Mouse (Mus musculus) MEL (cell line): ENCODE measurements around the gene Pdia2. TPM values are rescaled to one million over a fixed set of nuclear protein-coding genes. Genes with fewer than 3 reads are reported as not detected.

ENCODE experiments used
- DNase-seq: peaks from one replicate; pipeline ENCODE4 v3.0.0; 2011; ENCODE audit warnings: low read depth, low spot score
- H3K27ac ChIP-seq: 2 replicates; pipeline ENCODE4 v1.5.1; 2012; ENCODE audit warnings: low read depth, mild to moderate bottlenecking, control low read depth, low read length, moderate library complexity; ENCODE audit not compliant: control insufficient read depth
- H3K27me3 ChIP-seq, 2 experiments: fragments of 150-350 bp in 1 of 2; sonication (generic) in 1 of 2; 2 replicates each; pipeline ENCODE4 v1.6.1; 2012; ENCODE audit warnings: low read length in 2 of 2, mild to moderate bottlenecking in 2 of 2, improper control_type of control experiment in 1 of 2, moderate library complexity in 1 of 2; ENCODE audit not compliant: insufficient read depth in 2 of 2, control insufficient read depth in 1 of 2
- H3K36me3 ChIP-seq, 2 experiments: 2 replicates each; pipeline ENCODE4 v1.6.1; 2012 to 2014; ENCODE audit warnings: low read length in 2 of 2, improper control_type of control experiment in 1 of 2, inconsistent platforms in 1 of 2, mild to moderate bottlenecking in 1 of 2; ENCODE audit not compliant: insufficient read depth in 2 of 2, control insufficient read depth in 1 of 2
- H3K4me1 ChIP-seq, 2 experiments: fragments of 150-350 bp in 1 of 2; sonication (generic) in 1 of 2; 2 replicates each; pipeline ENCODE4 v1.6.1; 2012; ENCODE audit warnings: low read length in 2 of 2, improper control_type of control experiment in 1 of 2, mild to moderate bottlenecking in 1 of 2; ENCODE audit not compliant: insufficient read depth in 2 of 2, control insufficient read depth in 1 of 2
- H3K4me3 ChIP-seq, 2 experiments: fragments of 150-350 bp in 1 of 2; sonication (generic) in 1 of 2; 2 replicates each; pipeline ENCODE4 v1.5.1; 2012; ENCODE audit warnings: low read depth in 2 of 2, low read length in 2 of 2, mild to moderate bottlenecking in 2 of 2, moderate library complexity in 2 of 2, control low read depth in 1 of 2, improper control_type of control experiment in 1 of 2; ENCODE audit not compliant: control insufficient read depth in 1 of 2, insufficient read depth in 1 of 2
- H3K79me2 ChIP-seq: 2 replicates; pipeline ENCODE4 v1.6.1; 2012; ENCODE audit warnings: mild to moderate bottlenecking, low read length, moderate library complexity; ENCODE audit not compliant: control insufficient read depth, poor library complexity, insufficient read depth
- H3K9ac ChIP-seq: 2 replicates; pipeline ENCODE4 v1.6.1; 2012; ENCODE audit warnings: low read depth, mild to moderate bottlenecking, control low read depth, low read length, moderate library complexity; ENCODE audit not compliant: control insufficient read depth, poor library complexity, severe bottlenecking
- H3K9me3 ChIP-seq: fragments of 150-350 bp; sonication (generic); replicated peaks from 2 replicates; pipeline ENCODE4 v1.6.1; 2012; ENCODE audit warnings: mild to moderate bottlenecking, low read length, improper control_type of control experiment, moderate library complexity; ENCODE audit not compliant: insufficient read depth
- BHLHE40 ChIP-seq: IDR thresholded peaks from 2 replicates; pipeline ENCODE4 v1.6.1; 2012; ENCODE audit warnings: low read depth, mild to moderate bottlenecking, inconsistent platforms, low read length, improper control_type of control experiment, borderline replicate concordance
- CHD1 ChIP-seq: IDR thresholded peaks from 2 replicates; pipeline ENCODE4 v1.6.1; 2012; ENCODE audit warnings: low read depth, mild to moderate bottlenecking, inconsistent platforms, low read length, improper control_type of control experiment
- CTCF ChIP-seq, 3 experiments: IDR thresholded peaks in 2 of 3; conservative IDR thresholded peaks in 1 of 3; 2 replicates each; pipeline ENCODE4 v1.5.1; 2011 to 2012; ENCODE audit warnings: low read length in 3 of 3, low read depth in 2 of 3, mild to moderate bottlenecking in 2 of 3, improper control_type of control experiment in 1 of 3, inconsistent platforms in 1 of 3, mixed read lengths in 1 of 3, moderate library complexity in 1 of 3; ENCODE audit not compliant: control insufficient read depth in 1 of 3, insufficient read depth in 1 of 3, poor library complexity in 1 of 3, severe bottlenecking in 1 of 3
- E2F4 ChIP-seq: IDR thresholded peaks from 2 replicates; pipeline ENCODE4 v1.6.1; 2011; ENCODE audit warnings: low read depth, low read length, improper control_type of control experiment, borderline replicate concordance
- ELF1 ChIP-seq: IDR thresholded peaks from 2 replicates; pipeline ENCODE4 v1.6.1; 2014; ENCODE audit warnings: low read depth, mild to moderate bottlenecking, inconsistent platforms, low read length, improper control_type of control experiment, moderate library complexity
- EP300 ChIP-seq, 2 experiments: IDR thresholded peaks; 2 replicates each; pipeline ENCODE4 v1.6.1; 2011; ENCODE audit warnings: improper control_type of control experiment in 2 of 2, low read length in 2 of 2, low read depth in 1 of 2, mild to moderate bottlenecking in 1 of 2
- ETS1 ChIP-seq: IDR thresholded peaks from 2 replicates; pipeline ENCODE4 v1.6.1; 2012; ENCODE audit warnings: low read depth, mild to moderate bottlenecking, inconsistent platforms, low read length, improper control_type of control experiment, moderate library complexity
- GABPA ChIP-seq: IDR thresholded peaks from 2 replicates; pipeline ENCODE4 v1.6.1; 2012; ENCODE audit warnings: low read depth, mild to moderate bottlenecking, inconsistent platforms, low read length, improper control_type of control experiment, moderate library complexity
- GATA1 ChIP-seq: IDR thresholded peaks from 2 replicates; pipeline ENCODE4 v1.6.1; 2011; ENCODE audit warnings: low read depth, low read length, improper control_type of control experiment
- HCFC1 ChIP-seq: IDR thresholded peaks from 2 replicates; pipeline ENCODE4 v1.6.1; 2012; ENCODE audit warnings: low read depth, mild to moderate bottlenecking, inconsistent platforms, low read length, improper control_type of control experiment, moderate library complexity
- JUND ChIP-seq: IDR thresholded peaks from 2 replicates; pipeline ENCODE4 v1.6.1; 2011; ENCODE audit warnings: low read depth, mild to moderate bottlenecking, improper control_type of control experiment, low read length
- KAT2A ChIP-seq: conservative IDR thresholded peaks from 2 replicates; pipeline ENCODE4 v1.6.1; 2012; ENCODE audit warnings: low read depth, low read length, improper control_type of control experiment, inconsistent platforms
- MAX ChIP-seq: IDR thresholded peaks from 2 replicates; pipeline ENCODE4 v1.6.1; 2011; ENCODE audit warnings: low read length, improper control_type of control experiment
- MAZ ChIP-seq: IDR thresholded peaks from 2 replicates; pipeline ENCODE4 v1.6.1; 2012; ENCODE audit warnings: low read depth, mild to moderate bottlenecking, inconsistent platforms, low read length, improper control_type of control experiment
- MYB ChIP-seq: IDR thresholded peaks from 2 replicates; pipeline ENCODE4 v1.6.1; 2011; ENCODE audit warnings: mild to moderate bottlenecking, low read depth, low read length, improper control_type of control experiment
- MYC ChIP-seq: IDR thresholded peaks from 2 replicates; pipeline ENCODE4 v1.6.1; 2011; ENCODE audit warnings: low read depth, mild to moderate bottlenecking, low read length, improper control_type of control experiment, moderate library complexity
- NELFE ChIP-seq: IDR thresholded peaks from 2 replicates; pipeline ENCODE4 v1.6.1; 2011; ENCODE audit warnings: low read depth, low read length, improper control_type of control experiment
- RCOR1 ChIP-seq: IDR thresholded peaks from 2 replicates; pipeline ENCODE4 v1.6.1; 2012; ENCODE audit warnings: low read depth, mild to moderate bottlenecking, inconsistent platforms, low read length, improper control_type of control experiment
- SIN3A ChIP-seq: IDR thresholded peaks from 2 replicates; pipeline ENCODE4 v1.6.1; 2012; ENCODE audit warnings: low read length, improper control_type of control experiment, inconsistent platforms
- SMC3 ChIP-seq: IDR thresholded peaks from 2 replicates; pipeline ENCODE4 v1.6.1; 2011; ENCODE audit warnings: low read depth, low read length, improper control_type of control experiment
- TAL1 ChIP-seq: IDR thresholded peaks from 2 replicates; pipeline ENCODE4 v1.6.1; 2012; ENCODE audit warnings: mild to moderate bottlenecking, inconsistent platforms, low read length, moderate library complexity, mixed read lengths
- TBP ChIP-seq: IDR thresholded peaks from 2 replicates; pipeline ENCODE4 v1.8.0; 2011; ENCODE audit warnings: low read depth, low read length, improper control_type of control experiment
- TCF12 ChIP-seq: IDR thresholded peaks from 2 replicates; pipeline ENCODE4 v1.6.1; 2014; ENCODE audit warnings: low read depth, mild to moderate bottlenecking, inconsistent platforms, low read length, improper control_type of control experiment, moderate library complexity
- USF1 ChIP-seq: IDR thresholded peaks from 2 replicates; pipeline ENCODE4 v1.6.1; 2014; ENCODE audit warnings: low read depth, mild to moderate bottlenecking, inconsistent platforms, low read length, improper control_type of control experiment, moderate library complexity
- ZMIZ1 ChIP-seq: IDR thresholded peaks from 2 replicates; pipeline ENCODE4 v1.6.1; 2012; ENCODE audit warnings: low read depth, mild to moderate bottlenecking, inconsistent platforms, low read length, improper control_type of control experiment, moderate library complexity
- ZNF384 ChIP-seq: IDR thresholded peaks from 2 replicates; pipeline ENCODE4 v1.6.1; 2012; ENCODE audit warnings: low read depth, mild to moderate bottlenecking, inconsistent platforms, low read length, improper control_type of control experiment
- polyA plus RNA-seq, 2 experiments: library from polyadenylated mRNA; stranded (reverse) in 1 of 2; unstranded in 1 of 2; fragments of >175 nt in 1 of 2; fragments of >200 nt in 1 of 2; gene quantifications; 2 replicates each; pipeline versions ENCODE4 v1.2.1 to v1.2.4; 2012; ENCODE audit warnings: low replicate concordance in 2 of 2, low read depth in 1 of 2; ENCODE audit not compliant: insufficient read length in 2 of 2, insufficient read depth in 1 of 2, missing spikeins in 1 of 2
- total RNA-seq: library from RNA; depleted of rRNA; stranded (reverse); fragments of 300-350 nt; gene quantifications from 2 replicates; pipeline ENCODE4 v1.2.3, GENCODE M21; 2012

Gene Pdia2
- total and polyA plus RNA-seq, 3 experiments = 11.2 to 13.6 TPM; not detected in 1

GRCm38 (mm10) chr17:26240120-26240790 lies 41.4 kb upstream of the Pdia2 start (continued):
- no peak for TF ChIP-seq KAT2A
- TF ChIP-seq USF1 = no peak
- peak; percentile 52; the same call in 1 of the 2 replicates for TF ChIP-seq BHLHE40

GRCm38 (mm10) chr17:26239551-26239950 lies 40.7 kb upstream of the Pdia2 start:
- Histone ChIP-seq H3K4me3 (peak overlapping the region in 1 of 2 experiments; percentile 34; a peak in 2 of 4 replicates), H3K36me3 (peaks cover 0 to 34% of the 10 kb centered on the region in 2 experiments; a peak in 2 of 4 replicates), H3K4me1 (peaks cover 17 to 42% of the 10 kb centered on the region in 2 experiments), H3K79me2 (no peaks in the 10 kb centered on the region), H3K27ac (peak overlapping the region; percentile 93), H3K27me3 (no peaks in the 10 kb centered on the region), H3K9me3 (no peaks in the 10 kb centered on the region), H3K9ac (peak overlapping the region; percentile 17; the same call in 1 of the 2 replicates)
- no peak for TF ChIP-seq RCOR1
- 0 out of 2 replicates have a peak, but pooled peaks have one; percentile 34 for TF ChIP-seq MAX
- 0 out of 2 replicates have a peak, but pooled peaks have one; percentile 22 for TF ChIP-seq CHD1
- 0 out of 2 replicates have a peak, but pooled peaks have one; percentile 4 for TF ChIP-seq HCFC1
- DNase-seq = peak; percentile 51

GRCm38 (mm10) chr17:26237667-26238066 lies 38.8 kb upstream of the Pdia2 start:
- no peaks in the 10 kb centered on the region for H3K27me3 ChIP-seq
- H3K9ac ChIP-seq = peak overlapping the region; percentile 32; the same call in 1 of the 2 replicates
- peaks cover 0 to 32% of the 10 kb centered on the region in 2 experiments; a peak in 2 of 4 replicates for H3K36me3 ChIP-seq
- H3K79me2 ChIP-seq = no peaks in the 10 kb centered on the region
- TF ChIP-seq MYC (no peak), MYB (no peak), ZMIZ1 (no peak), EP300 (IDR thresholded peaks at IDR 0.05; ENCODE audit: low read depth in 1 of 2, low read length in 2 of 2) (peak; percentile 37 to 65), TBP (no peak), KAT2A (no peak), USF1 (no peak), ELF1 (no peak), NELFE (no peak), BHLHE40 (0 out of 2 replicates have a peak, but pooled peaks have one; percentile 1), GABPA (no peak), JUND (no peak), ZNF384 (no peak), SIN3A (no peak; the same call in 1 of the 2 replicates), SMC3 (no peak), CTCF (IDR thresholded peaks at IDR 0.05 in 2 of 3, conservative IDR thresholded peaks at IDR 0.05 in 1 of 3; ENCODE audit: control insufficient read depth in 1 of 3, insufficient read depth in 1 of 3, low read depth in 2 of 3, low read length in 3 of 3, poor library complexity in 1 of 3, severe bottlenecking in 1 of 3) (no peak), E2F4 (no peak), ETS1 (0 out of 2 replicates have a peak, but pooled peaks have one; percentile 11), TCF12 (0 out of 2 replicates have a peak, but pooled peaks have one; percentile 7), MAX (no peak), TAL1 (peak; percentile 15; the same call in 1 of the 2 replicates), GATA1 (peak; percentile 37), MAZ (no peak)
- no peaks in the 10 kb centered on the region for H3K9me3 ChIP-seq
- peak overlapping the region; percentile 28 for H3K27ac ChIP-seq
- peaks cover 19 to 42% of the 10 kb centered on the region in 2 experiments for H3K4me1 ChIP-seq
- DNase-seq = peak; percentile 75
- peak overlapping the region in 1 of 2 experiments; percentile 33; a peak in 3 of 4 replicates for H3K4me3 ChIP-seq
